Mouse (Mus musculus) cerebellum, adult 9-11 months (tissue): ENCODE data around the gene Lrch3.
A peak's percentile ranks its signal among the peaks of the same experiment; 100 is the strongest.
"Not testable (repeated sequence)": the region's sequence is repeated elsewhere in the genome, so short reads cannot be mapped to it uniquely, and the experiment has no call there.

Experiments
- DNase-seq: peaks from one replicate; pipeline ENCODE4 v3.0.0; 2022

The Lrch3 gene

DNA sequence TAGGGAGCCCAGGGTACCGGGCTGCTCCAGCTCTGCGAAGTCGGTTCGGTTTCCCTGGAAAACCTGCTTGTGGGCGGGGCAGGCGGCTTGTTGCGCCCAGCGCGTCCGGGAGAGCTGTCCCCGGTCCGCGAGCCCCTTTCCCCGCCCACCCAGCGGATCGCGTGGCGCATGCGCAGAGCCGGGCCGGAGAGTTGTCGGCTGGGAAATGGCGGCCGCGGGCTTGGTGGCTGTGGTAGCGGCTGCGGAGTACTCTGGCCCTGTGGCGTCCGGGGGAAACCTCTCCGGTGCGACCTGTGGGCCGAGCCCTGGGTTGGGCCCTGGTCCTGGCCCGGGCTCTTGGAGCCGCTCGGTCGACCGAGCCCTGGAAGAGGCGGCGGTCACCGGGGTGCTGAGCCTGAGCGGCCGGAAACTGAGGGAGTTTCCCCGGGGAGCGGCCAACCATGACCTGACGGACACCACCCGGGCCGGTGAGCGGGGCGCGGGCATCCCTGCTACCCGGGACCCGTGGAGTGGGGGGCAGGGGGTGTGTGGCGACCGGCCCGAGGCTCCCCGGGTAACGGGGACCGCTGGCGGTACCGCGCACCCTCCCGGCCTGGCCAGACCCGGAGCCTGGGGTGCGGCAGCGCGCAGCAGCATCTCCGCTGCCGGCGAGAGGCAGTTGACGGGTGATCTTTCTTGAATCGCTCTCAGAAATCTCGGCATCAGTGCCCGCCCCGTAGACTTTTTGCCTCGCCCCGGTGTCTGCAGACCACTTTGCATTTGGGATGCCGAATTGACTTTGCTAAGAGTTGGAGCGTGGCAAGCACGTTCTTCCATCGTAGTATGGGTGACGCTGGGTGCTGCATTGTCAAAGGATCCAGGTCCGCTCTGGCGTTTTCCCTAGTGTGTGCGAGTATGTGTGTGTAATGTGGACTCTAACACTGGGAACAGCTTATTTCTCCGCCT is at the start of gene Lrch3:
Gene Lrch3, plus strand, starts transcription at position 164 of the 945 bp plus-strand sequence.
- peak; percentile 94 for DNase-seq

DNA sequence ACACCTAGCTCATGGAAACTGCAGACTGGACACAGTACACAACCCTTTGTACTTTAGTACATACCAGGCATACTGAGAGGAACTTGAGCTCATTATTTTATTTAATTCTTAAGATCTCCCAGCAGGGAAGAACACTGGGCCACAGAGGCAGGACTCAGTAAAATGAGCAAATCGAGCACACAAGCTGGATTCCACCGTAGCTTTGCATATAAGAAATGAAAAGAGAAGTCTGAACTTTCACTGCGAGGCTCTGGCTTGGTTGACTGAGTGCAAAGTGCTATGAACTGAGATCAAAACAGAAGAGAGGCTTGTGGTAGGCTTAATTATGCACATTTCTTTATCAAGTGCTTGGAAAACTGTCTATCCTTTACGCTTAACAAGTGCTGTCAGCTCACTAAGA is 48.5 kb upstream of the Lrch3 start:
- DNase-seq, result no peak

DNA sequence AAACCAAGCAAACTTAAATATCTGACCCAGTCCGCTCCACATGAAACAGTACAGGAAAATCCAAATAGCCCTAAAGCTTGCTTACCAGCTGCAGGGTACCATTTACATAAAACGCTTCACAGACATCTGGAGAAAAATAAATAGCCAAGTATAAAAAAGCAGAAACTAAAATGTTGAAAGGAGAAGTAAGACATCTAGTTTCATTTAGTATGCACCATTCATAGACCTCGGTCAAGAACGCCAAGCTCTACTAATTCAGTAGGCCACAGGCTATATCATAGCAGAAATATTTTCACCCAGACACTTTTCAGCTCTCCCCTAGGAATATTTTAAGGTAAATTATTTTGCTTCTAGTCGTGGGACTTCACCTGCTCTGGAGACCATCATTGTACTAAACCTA is 47.2 kb upstream of the Lrch3 start:
- no peak for DNase-seq

DNA sequence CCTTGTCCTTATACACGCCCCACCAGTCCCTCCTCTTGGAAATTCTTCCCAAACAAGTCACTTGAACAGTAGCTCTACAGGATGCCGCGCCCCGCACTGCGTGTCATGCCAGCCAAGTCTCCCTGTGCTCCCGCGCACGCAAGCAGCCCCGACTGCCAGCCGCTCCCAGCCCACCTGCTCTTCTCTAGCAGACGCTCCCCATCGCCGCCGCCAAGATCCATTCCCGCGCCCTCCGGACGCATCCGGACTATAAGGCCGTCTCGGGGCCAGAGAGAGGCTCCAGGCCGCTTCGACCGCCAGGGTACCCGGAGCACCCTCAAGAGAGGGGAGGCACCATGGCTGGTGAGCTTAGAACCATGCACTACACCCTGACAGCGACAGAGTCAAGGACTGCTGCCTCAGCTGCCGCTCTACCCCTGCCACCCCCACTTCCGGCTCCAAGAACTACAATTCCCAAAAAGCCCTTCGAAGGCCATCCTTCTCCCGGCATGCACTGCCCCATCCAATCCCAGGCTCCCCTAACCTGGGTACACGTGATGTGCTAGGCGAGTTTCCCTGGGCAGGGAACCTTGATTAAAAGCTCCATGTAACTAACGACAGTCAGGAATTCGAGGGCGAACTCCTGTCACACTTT is 45.9 kb upstream of the Lrch3 start:
- peak; percentile 92 for DNase-seq

DNA sequence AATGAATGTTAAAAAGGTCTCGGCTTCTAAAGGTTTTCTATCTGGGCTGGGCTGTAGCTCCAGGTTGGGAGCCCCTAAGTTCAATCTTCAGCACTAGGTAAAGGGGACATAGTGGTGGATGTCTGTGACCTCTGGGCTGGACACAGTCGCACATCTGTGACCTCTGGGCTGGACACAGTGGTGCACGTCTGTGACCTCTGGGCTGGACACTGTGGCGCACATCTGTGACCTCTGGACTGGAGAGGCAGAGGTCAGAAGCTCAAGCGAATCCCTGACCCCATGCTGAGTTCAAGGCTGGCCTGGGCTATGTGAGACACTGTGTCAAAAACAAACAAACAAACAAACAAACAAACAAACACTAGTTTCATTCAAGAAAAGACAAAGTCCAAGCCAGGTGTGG is 43.7 kb upstream of the Lrch3 start:
- DNase-seq, result no peak

DNA sequence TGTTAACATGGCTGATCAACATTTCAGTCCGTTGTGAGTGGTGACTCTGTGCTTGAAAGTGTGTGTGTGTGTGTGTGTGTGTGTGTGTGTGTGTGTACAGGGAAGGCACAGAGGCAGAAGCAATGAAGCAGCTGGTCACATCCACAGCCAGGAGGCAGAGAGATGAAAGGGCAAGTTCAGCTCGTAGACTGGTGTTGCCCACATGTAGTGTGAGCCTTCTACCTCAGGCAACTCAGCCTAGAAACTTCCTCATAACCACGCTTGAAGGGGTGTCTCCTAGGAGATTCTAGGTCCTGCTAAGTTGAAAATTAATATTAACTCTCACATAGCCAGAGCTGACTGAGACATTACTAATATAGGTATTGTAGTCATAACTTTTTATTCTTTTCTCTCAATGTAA is 40.5 kb upstream of the Lrch3 start:
- no peak for DNase-seq

DNA sequence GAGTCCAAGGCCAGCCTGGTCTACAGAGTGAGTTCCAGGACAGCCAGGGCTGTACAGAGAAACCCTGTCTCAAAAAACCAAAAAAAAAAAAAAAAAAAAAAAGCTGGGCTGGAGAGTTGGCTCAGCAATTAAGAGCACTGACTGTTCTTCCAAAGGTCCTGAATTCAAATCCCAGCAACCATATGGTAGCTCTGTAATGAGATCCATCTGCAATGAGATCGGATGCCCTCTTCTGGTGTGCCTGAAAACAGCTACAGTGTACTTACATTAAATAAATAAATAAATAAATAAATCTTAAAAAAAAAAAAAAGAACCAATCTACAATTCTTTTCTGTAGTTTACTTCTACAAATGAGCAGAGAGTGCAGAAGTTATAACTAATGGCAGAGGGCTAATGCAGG is 38.6 kb upstream of the Lrch3 start:
- not testable (repeated sequence) for DNase-seq

DNA sequence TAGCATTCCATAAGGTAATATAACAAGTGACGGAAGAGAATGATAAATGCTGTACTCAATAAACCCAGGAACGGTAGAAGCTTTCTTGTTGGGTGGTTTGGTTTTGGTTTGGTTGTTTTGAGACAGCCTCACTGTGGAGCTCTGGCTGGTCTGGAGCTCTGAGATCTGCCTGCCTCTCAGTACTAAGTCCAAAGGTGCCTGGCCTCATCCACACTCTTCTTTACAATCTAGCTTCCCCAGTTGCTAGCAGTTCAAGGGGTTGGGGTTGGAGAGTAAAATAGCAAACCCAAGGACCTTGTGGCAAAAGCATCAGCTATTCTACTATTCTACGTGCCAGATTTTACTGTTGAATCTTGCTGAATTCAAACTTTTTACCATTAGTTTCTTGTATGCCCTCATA is 38.1 kb upstream of the Lrch3 start:
- DNase-seq, result no peak

DNA sequence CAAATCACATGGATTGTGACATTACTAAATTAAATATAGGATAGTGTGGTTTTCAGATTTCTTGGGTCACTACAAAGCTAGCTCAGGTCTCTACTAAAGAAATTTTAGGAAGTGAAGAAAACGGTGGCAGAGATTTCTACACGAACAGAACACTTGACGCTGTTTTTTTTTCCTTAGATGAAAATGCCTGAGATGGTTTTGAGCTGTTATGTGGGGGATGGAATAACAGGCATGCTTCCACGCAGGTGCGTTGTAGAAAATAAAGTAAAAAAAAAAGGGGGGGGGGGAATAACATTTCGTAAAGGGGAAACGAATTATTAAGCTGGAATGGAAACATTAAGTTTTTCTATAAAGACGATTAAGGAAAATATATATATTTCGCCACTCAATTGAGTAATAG is 37.1 kb upstream of the Lrch3 start:
- no peak for DNase-seq

DNA sequence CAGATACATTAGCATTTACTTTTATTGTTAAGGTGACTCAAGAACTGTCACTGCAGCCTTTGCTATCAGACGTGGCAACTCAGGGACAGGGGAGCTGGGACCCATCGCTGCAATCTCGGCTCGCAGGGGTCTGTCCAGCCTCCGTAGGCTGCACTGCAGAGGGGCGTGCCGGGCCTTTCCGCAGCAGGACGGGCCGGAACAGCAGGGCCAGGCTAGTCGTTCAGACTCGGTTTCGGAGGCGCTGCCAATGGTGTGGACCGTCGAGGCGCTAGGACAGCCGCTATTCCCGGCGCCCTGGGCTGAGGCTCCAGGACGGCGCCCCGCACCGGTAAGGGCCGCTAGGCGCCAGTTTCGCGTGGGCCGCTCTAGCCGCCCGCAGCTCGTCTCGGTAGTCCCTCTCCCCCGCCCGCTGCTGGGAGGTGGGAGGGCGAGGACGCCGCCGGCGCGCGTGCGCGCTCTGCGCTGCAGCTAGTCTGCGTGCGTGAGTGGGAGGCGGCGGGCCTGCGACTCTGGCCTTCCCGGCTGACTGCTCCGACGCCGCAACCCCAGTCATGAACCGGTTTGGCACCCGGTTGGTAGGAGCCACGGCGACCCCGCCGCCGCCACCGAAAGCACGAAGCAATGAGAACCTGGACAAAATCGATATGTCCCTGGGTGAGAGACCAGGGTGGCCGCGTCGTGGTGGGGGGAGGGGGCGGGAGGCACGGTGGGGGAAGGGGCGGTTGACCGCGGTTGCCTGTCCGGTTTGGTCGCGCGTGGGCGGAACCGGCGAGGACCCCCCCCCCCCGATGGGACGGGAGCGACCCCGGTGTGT is 36.4 kb upstream of the Lrch3 start, which contains the start of the genes Fyttd1 and Rubcn:
Gene Fyttd1, plus strand, starts transcription at position 158 of the 814 bp plus-strand sequence.
Gene Rubcn, minus strand, starts transcription at position 424 of the 814 bp plus-strand sequence.
- DNase-seq, result peak; percentile 98

DNA sequence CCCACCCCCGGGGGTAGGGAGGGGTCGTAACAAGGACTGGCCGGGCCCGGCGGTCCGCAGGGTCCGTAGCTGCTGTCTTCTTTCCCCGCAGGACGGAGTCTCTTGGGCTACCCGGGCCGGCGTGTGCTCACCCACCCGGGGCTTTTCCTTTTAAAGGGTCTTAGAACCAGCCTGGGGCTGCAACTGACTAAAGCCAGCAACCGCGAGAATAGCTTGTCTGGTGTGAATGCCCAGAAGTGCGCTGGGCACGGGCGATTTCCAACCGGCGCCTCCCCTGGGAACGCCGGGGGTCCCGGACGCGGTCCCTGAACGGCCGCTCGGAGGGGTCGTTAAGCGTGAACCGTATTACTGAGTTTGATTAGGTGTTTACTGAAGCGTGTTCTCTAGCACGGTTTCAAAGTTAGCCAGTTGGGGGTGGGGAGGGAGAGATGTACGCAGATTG is 35.7 kb upstream of the Lrch3 start:
- peak; percentile 57 for DNase-seq

DNA sequence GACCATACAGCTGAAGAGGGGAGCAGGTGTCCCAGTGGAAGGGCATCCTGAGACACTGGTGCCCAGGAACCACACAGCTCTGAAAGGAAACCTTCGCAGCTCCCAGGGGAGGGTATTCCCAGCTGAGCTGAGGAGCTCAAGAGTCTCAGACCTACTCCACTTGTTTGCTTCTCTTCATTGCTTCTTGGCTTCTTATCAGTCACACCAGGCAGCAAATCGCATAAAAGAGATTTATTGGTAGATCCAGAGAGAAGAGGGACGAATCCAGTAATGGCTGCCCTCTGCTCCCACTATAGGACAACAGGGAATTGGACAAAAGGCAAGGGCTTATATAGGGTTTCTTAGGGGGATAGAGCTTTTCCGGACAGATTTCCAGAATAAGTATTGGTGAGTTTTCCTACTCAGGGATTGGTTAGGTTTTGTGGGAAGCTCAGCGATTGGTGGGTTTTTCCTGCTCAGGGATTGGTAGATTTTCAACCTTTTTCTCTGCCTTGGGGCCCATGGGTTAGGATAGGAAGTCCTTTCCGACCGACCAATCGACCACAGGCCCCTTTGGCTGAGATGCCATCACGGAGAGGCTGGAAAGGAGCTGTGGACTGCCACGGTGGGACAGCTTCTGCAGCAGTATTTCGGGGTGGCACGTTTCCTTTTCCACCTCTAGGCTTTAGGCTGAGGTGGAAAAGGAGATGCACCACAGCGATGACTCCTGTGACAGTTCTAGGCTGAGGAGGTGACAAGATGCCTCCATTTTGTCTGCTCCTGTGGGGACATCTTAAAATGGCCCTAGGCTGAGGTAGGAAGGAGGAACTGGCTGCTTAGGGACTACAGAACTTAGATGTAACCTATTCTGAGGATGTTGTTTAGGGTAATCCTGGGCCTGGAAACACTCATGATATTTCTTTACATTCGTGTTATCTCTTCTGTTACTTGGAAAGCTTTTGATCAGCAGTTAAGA is 34.7 kb upstream of the Lrch3 start:
- DNase-seq, result no peak

DNA sequence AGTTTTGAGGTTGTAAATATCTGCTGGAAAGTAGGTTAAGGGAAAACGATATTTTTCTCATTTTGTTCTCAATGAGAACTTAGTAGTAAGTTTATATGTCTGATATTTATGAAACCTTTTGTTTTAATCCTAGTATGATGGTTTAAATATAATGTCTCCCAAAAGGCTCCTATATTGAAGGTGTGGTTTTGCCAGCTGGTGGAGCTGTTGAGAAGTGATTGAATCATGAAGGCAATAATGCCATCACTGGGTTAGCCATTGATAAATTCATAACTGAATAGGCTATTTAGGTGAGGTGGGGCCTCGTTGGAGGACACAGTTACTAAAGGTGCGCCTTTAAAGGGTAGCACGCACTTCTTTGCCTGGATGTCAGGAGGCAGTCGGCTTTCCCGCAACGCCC is 32.4 kb upstream of the Lrch3 start:
- DNase-seq, result no peak

DNA sequence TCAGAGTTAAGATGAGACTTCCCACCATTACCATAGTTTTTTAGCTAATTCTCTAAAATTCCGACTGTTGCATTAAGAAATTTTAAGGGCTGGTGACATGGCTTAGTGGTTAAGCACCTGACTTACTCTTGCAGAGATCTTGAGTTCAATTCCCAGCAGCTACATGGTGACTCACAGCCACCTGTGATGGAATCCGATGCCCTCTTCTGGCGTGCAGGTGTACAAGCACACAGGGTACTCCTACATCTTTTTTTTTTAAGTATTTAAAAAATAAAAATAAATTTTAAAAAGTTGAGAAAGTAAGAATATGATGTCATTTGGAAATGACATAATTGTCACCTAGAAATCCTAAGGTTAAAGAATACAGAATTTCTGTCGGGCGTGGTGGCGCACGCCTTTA is 25.9 kb upstream of the Lrch3 start:
- DNase-seq, result no peak

DNA sequence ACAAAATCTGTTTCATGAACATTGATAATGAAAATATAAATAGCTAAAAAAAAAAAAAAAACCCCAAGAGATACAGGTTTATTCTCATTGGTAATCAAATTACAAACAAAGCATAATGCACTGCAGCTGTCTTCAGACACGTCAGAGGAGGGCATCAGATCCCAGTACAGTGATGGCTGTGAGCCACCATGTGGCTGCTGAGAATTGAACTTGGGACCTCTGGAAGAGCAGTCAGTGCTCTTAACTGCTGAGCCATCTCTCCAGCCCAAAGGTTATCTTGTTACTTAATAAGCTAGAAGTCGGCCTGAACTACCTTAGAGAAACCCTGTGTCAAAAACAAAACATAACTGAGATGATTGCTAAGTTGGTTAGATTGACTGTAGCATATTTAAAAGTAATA is 24.0 kb upstream of the Lrch3 start:
- no peak for DNase-seq

DNA sequence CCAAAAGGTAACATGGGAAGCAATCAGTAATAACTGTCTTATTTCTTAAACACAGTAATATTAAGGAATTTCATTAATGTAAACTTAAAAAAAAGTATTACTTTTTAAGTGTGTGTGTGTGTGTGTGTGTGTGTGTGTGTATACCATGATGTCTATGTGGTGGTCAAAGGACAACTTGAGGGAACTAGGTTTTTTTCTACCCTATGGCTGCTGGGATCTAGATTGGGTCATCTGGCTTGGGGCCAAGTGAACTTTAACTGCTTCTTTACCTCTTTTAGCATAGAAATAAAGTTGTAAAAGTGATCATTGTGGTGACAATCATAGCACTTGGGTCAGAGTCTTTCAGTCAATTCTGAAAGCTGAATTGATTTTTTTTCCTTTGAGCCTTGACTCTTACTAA is 17.8 kb upstream of the Lrch3 start:
- DNase-seq, result no peak

DNA sequence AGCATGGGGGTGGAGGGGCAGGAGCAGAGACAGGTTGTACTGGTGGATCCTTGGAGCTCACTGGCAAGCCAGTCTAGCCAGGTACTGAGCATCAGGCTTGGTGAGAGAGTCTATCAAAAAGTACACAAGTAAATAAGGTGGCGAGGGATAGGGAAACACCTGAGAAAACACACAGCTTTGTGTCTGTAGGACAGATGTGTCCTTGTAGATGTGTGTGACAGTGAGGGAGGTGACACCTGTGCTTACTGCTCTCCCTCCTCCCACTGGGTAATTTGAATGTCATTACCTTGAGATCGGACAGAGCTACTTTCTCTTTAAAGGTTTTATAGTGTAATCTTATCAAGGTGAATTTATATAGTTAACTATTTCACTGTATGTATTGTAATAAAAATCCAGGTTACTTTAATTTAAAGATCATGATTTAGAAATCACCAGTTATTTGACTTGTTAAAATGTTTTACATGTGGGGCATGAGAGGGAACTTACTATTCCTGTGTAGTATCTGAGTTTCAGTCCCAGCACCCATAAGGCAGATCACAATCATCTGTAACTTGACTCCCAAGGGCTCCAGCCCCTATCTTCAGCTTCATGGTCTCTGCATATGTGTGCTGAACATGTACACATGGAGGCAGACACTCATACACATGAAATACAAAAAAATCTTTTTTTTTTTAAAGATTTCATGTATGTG is 12.4 kb upstream of the Lrch3 start:
- DNase-seq, result no peak

DNA sequence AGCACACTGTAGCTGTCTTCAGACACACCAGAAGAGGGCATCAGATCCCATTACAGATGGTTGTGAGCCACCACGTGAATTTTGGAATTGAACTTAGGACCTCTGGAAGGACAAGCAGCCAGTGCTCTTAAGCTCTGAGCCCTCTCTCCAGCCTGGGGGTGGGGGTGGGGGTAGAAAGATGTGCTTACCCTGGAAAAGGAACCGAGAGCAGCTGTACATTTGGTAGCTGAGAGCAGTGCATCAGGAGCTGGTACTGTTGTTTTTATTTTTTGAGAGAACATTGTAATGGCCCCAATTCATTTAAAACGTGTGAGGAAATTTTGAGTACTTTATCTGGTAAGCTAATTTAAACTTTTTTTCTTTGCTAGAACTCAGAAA is 11.9 kb upstream of the Lrch3 start:
- DNase-seq, result no peak

DNA sequence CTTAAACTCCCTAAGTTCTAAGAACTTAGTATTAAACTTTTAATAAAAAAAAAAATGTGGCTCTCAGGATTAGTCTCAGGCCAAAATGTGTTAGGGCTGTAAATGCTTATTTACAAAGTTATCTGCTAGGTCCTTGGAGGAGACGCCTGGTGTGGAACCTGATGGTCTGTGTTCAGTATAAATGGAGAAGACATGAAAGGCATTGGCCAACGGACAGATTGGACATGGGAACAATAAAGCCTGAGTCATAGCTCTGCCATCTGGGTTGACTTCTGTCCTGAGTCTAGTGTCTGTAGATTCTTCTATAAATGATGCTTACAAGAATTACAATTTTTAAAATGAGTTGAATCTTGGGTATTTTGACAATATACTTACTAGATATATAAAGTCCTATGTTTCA is 7.7 kb upstream of the Lrch3 start:
- DNase-seq, result no peak

DNA sequence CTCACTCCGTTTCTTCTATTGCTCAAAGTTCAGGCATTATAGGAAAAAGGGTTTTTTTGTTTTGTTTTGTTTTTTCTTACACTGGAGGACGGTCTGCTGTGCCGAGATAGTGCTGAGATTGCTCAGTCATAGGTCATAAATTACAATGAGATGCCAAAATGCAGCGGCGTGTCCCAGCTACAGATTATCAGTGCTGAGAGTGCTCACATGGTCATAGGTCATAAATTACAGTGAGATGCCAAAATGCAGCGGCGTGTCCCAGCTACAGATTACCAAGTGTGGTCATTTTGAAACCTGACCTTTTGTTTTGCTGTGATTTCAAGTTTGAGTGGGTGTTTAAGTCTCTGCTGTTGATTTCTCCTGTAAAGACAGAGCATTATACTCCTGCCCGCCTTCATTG is 7.2 kb upstream of the Lrch3 start:
- DNase-seq, result no peak

DNA sequence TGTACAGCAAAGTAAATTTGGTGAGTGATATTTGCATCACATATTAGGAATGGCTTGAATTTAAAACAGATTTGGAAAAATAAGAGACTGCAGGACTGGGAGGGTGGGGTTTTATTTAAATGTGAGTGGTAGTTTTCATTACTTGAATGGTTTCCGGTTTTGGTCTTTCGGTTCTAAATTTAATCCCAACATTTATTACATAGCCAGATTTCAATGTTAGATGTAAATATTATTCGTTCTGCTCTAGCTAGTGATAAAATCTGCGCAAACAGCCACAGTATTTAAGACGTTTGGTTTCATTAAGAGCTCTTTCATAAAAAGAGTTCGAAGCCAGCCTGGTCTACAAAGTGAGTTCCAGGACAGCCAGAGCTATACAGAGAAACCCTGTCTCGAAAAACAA is 688 bp upstream of the Lrch3 start:
- no peak for DNase-seq
